Mouse (Mus musculus) stomach, embryonic 15.5 days (tissue): ENCODE results near the gene Snu13. TPM values are rescaled to one million over a fixed set of nuclear protein-coding genes. Genes with fewer than 3 reads are reported as not detected.

Experiments used
- ATAC-seq: fragments of 200-750 bp; cut with Nextera tagmentation; 2 replicates; pipeline ENCODE4 v1.8.0; 2017; ENCODE audit warnings: low read depth, moderate number of reproducible peaks, moderate TSS enrichment; ENCODE audit not compliant: insufficient read depth, low FRiP score
- H3K27ac ChIP-seq: fragments of 300-500 bp; sonication (generic); 2 replicates; pipeline ENCODE4 v1.5.1; 2015; ENCODE audit warnings: mild to moderate bottlenecking, inconsistent platforms
- H3K27me3 ChIP-seq: fragments of 300-500 bp; sonication (generic); replicated peaks from 2 replicates; pipeline ENCODE4 v1.6.1; 2015; ENCODE audit warnings: inconsistent platforms
- H3K36me3 ChIP-seq: fragments of 300-500 bp; sonication (generic); 2 replicates; pipeline ENCODE4 v1.6.1; 2015; ENCODE audit warnings: inconsistent platforms
- H3K4me1 ChIP-seq: fragments of 300-500 bp; sonication (generic); 2 replicates; pipeline ENCODE4 v1.6.1; 2015; ENCODE audit warnings: inconsistent platforms
- H3K4me2 ChIP-seq: fragments of 300-500 bp; sonication (generic); 2 replicates; pipeline ENCODE4 v1.6.1; 2015; ENCODE audit warnings: mild to moderate bottlenecking, inconsistent platforms
- H3K4me3 ChIP-seq: fragments of 300-500 bp; sonication (generic); replicated peaks from 2 replicates; pipeline ENCODE4 v1.5.1; 2015; ENCODE audit warnings: inconsistent platforms
- H3K9ac ChIP-seq: fragments of 300-500 bp; sonication (generic); 2 replicates; pipeline ENCODE4 v1.6.1; 2015; ENCODE audit warnings: inconsistent platforms
- H3K9me3 ChIP-seq: fragments of 300-500 bp; sonication (generic); 2 replicates; pipeline ENCODE4 v1.6.1; 2016; ENCODE audit warnings: inconsistent platforms
- WGBS: fragments of 180-500 bp; shearing (Covaris S2); methylation state at CpG from one replicate; pipeline ENCODE4 v1.1.7; 2015; 5-methylcytosine and 5-hydroxymethylcytosine counted together
- polyA plus RNA-seq: library from polyadenylated mRNA; unstranded; fragments of >200 nt; fragmentation: Nextera tagmentation; extraction: Ambion mirVana; gene quantifications from 2 replicates; pipeline ENCODE4 v1.2.1, GENCODE M21; 2015

Snu13 gene
- polyA plus RNA-seq, 1 experiment from 2014 or later = 287 TPM

GRCm38 (mm10) chr15:82022535-82023088 lies 24.8 kb downstream of the Snu13 start:
- WGBS = 81% methylated on average over 13 of the region's 13 CpGs
- Histone ChIP-seq H3K4me3 (no peak overlapping the region), H3K4me1 (no peaks in the 10 kb centered on the region), H3K4me2 (no peak overlapping the region), H3K9me3 (no peaks in the 10 kb centered on the region), H3K36me3 (peaks cover 34% of the 10 kb centered on the region), H3K27me3 (no peaks in the 10 kb centered on the region), H3K27ac (no peak overlapping the region), H3K9ac (no peak overlapping the region)
- no peak for ATAC-seq

GRCm38 (mm10) chr15:82019288-82019687 lies 28.1 kb downstream of the Snu13 start:
- Histone ChIP-seq H3K4me2 (no peak overlapping the region), H3K9ac (no peak overlapping the region), H3K9me3 (no peaks in the 10 kb centered on the region), H3K4me1 (no peaks in the 10 kb centered on the region), H3K36me3 (peaks cover 16% of the 10 kb centered on the region), H3K4me3 (no peak overlapping the region), H3K27ac (no peak overlapping the region), H3K27me3 (no peaks in the 10 kb centered on the region)
- ATAC-seq = no peak
- WGBS = 88% methylated on average over 3 of the region's 3 CpGs

GRCm38 (mm10) chr15:82017461-82017860 lies 29.9 kb downstream of the Snu13 start:
- H3K36me3 ChIP-seq = peaks cover 6% of the 10 kb centered on the region; the same call in 1 of the 2 replicates
- H3K4me2 ChIP-seq = no peak overlapping the region
- H3K4me1 ChIP-seq = no peaks in the 10 kb centered on the region
- no peak overlapping the region for H3K9ac ChIP-seq
- WGBS = 77% methylated on average over 4 of the region's 4 CpGs
- no peak for ATAC-seq
- H3K4me3 ChIP-seq = no peak overlapping the region
- no peaks in the 10 kb centered on the region for H3K27me3 ChIP-seq
- H3K9me3 ChIP-seq = no peaks in the 10 kb centered on the region
- H3K27ac ChIP-seq = no peak overlapping the region

GRCm38 (mm10) chr15:82016830-82017229 lies 30.6 kb downstream of the Snu13 start:
- peak overlapping the region; percentile 65 for H3K9ac ChIP-seq
- peak overlapping the region; percentile 81 for H3K27ac ChIP-seq
- ATAC-seq = no peak
- no peaks in the 10 kb centered on the region for H3K4me1 ChIP-seq
- H3K4me2 ChIP-seq = peak overlapping the region; percentile 79
- H3K27me3 ChIP-seq = no peaks in the 10 kb centered on the region
- H3K4me3 ChIP-seq = peak overlapping the region; percentile 95
- 0 out of 2 replicates have a peak, but pooled peaks cover 6% of the 10 kb centered on the region for H3K36me3 ChIP-seq
- H3K9me3 ChIP-seq = no peaks in the 10 kb centered on the region
- 23% methylated on average over 6 of the region's 6 CpGs for WGBS

- under 1% methylated on average over 53 of the region's 53 CpGs for WGBS
- peak; percentile 97 for ATAC-seq
Measured at GRCm38 (mm10) chr15:82016101-82016808, 31.1 kb downstream of the Snu13 start.

GRCm38 (mm10) chr15:82015392-82016100 lies 31.9 kb downstream of the Snu13 start:
- ATAC-seq = no peak
- no peaks in the 10 kb centered on the region for H3K4me1 ChIP-seq
- H3K4me3 ChIP-seq = peak overlapping the region; percentile 95
- H3K27me3 ChIP-seq = no peaks in the 10 kb centered on the region
- H3K9me3 ChIP-seq = no peaks in the 10 kb centered on the region
- peak overlapping the region; percentile 94 for H3K4me2 ChIP-seq
- H3K27ac ChIP-seq = peak overlapping the region; percentile 76
- H3K9ac ChIP-seq = peak overlapping the region; percentile 88
- under 1% methylated on average over 39 of the region's 39 CpGs for WGBS
- H3K36me3 ChIP-seq = 0 out of 2 replicates have a peak, but pooled peaks cover 6% of the 10 kb centered on the region

More at GRCm38 (mm10) chr15:82016101-82016808, 31.1 kb downstream of the Snu13 start:
- Histone ChIP-seq H3K27me3 (no peaks in the 10 kb centered on the region), H3K27ac (peak overlapping the region; percentile 81), H3K4me2 (peak overlapping the region; percentile 94), H3K4me3 (peak overlapping the region; percentile 95), H3K4me1 (no peaks in the 10 kb centered on the region), H3K9ac (peak overlapping the region; percentile 88), H3K9me3 (no peaks in the 10 kb centered on the region), H3K36me3 (0 out of 2 replicates have a peak, but pooled peaks cover 6% of the 10 kb centered on the region)

- H3K4me3 ChIP-seq = peak overlapping the region; percentile 95
- no peak for ATAC-seq
- H3K4me1 ChIP-seq = no peaks in the 10 kb centered on the region
- peak overlapping the region; percentile 88 for H3K9ac ChIP-seq
- peak overlapping the region; percentile 76 for H3K27ac ChIP-seq
- 0 out of 2 replicates have a peak, but pooled peaks cover 4% of the 10 kb centered on the region for H3K36me3 ChIP-seq
- H3K4me2 ChIP-seq = peak overlapping the region; percentile 94
- no peaks in the 10 kb centered on the region for H3K27me3 ChIP-seq
- H3K9me3 ChIP-seq = no peaks in the 10 kb centered on the region
- 19% methylated on average over 9 of the region's 9 CpGs for WGBS
Measured at GRCm38 (mm10) chr15:82014745-82015391, 32.5 kb downstream of the Snu13 start.

- 84% methylated on average over 6 of the region's 6 CpGs for WGBS
- Histone ChIP-seq H3K36me3 (0 out of 2 replicates have a peak, but pooled peaks cover 3% of the 10 kb centered on the region), H3K9ac (no peak overlapping the region)
Measured at GRCm38 (mm10) chr15:82011947-82012346, 35.5 kb downstream of the Snu13 start.

GRCm38 (mm10) chr15:82004257-82004656 lies 43.1 kb downstream of the Snu13 start:
- H3K4me1 ChIP-seq = no peaks in the 10 kb centered on the region
- no peaks in the 10 kb centered on the region for H3K27me3 ChIP-seq
- WGBS = 73% methylated on average over 8 of the region's 8 CpGs
- H3K4me3 ChIP-seq = no peak overlapping the region
- no peak overlapping the region for H3K9ac ChIP-seq
- 0 out of 2 replicates have a peak, but pooled peaks cover under 1% of the 10 kb centered on the region for H3K36me3 ChIP-seq
- H3K4me2 ChIP-seq = no peak overlapping the region
- H3K9me3 ChIP-seq = no peaks in the 10 kb centered on the region
- no peak for ATAC-seq
- no peak overlapping the region for H3K27ac ChIP-seq

More at GRCm38 (mm10) chr15:82011947-82012346, 35.5 kb downstream of the Snu13 start:
- no peaks in the 10 kb centered on the region for H3K9me3 ChIP-seq
- no peaks in the 10 kb centered on the region for H3K27me3 ChIP-seq
- no peak overlapping the region for H3K4me2 ChIP-seq
- ATAC-seq = no peak
- H3K27ac ChIP-seq = no peak overlapping the region
- no peaks in the 10 kb centered on the region for H3K4me1 ChIP-seq
- no peak overlapping the region for H3K4me3 ChIP-seq

- WGBS = 73% methylated on average over 6 of the region's 6 CpGs
- Histone ChIP-seq H3K9me3 (no peaks in the 10 kb centered on the region), H3K36me3 (peaks cover 9% of the 10 kb centered on the region; the same call in 1 of the 2 replicates), H3K4me1 (no peaks in the 10 kb centered on the region), H3K4me3 (no peak overlapping the region), H3K27me3 (no peaks in the 10 kb centered on the region), H3K9ac (no peak overlapping the region), H3K27ac (no peak overlapping the region), H3K4me2 (no peak overlapping the region)
- no peak for ATAC-seq
Measured at GRCm38 (mm10) chr15:81993992-81994391, 53.4 kb downstream of the Snu13 start.

- peak; percentile 86 for ATAC-seq
- H3K9ac ChIP-seq = no peak overlapping the region
- H3K27ac ChIP-seq = no peak overlapping the region
- H3K9me3 ChIP-seq = no peaks in the 10 kb centered on the region
- no peak overlapping the region for H3K4me2 ChIP-seq
- 34% methylated on average over 7 of the region's 7 CpGs for WGBS
- H3K4me1 ChIP-seq = no peaks in the 10 kb centered on the region
- no peak overlapping the region for H3K4me3 ChIP-seq
- H3K36me3 ChIP-seq = peaks cover 6% of the 10 kb centered on the region; the same call in 1 of the 2 replicates
- H3K27me3 ChIP-seq = no peaks in the 10 kb centered on the region
Measured at GRCm38 (mm10) chr15:81990549-81990948, 56.8 kb downstream of the Snu13 start.
